Mouse (Mus musculus) small intestine, adult 2 months (tissue): Measurements from ENCODE around the gene Thap11.

Experiments
- CTCF ChIP-seq: fragments of 200-500 bp; IDR thresholded peaks from 2 replicates; pipeline ENCODE4 v1.5.1; 2012; ENCODE audit warnings: low read depth, mild to moderate bottlenecking, control low read depth, inconsistent platforms, low read length, moderate library complexity, mixed read lengths; ENCODE audit not compliant: insufficient replicate concordance, insufficient read length; ENCODE audit errors: extremely low read depth
- POLR2A ChIP-seq: fragments of 200-500 bp; IDR thresholded peaks from 2 replicates; pipeline ENCODE4 v1.6.1; 2012; ENCODE audit warnings: low read depth, mild to moderate bottlenecking, control low read depth, inconsistent platforms, low read length, moderate library complexity

GRCm38 (mm10) chr8:105851651-105852143 is 3.2 kb upstream of the Thap11 start:
- TF ChIP-seq CTCF (no peak), POLR2A (peak; percentile 41)
